Mouse (Mus musculus): ENCODE measurements around the gene Ccnyl1. TPM values are rescaled to one million over a fixed set of nuclear protein-coding genes. Genes with fewer than 3 reads are reported as not detected.

Ccnyl1 gene
- polyA plus RNA-seq (2012; rRNA removed) = 4.4 and 4.8 TPM in 2 replicates

DNA sequence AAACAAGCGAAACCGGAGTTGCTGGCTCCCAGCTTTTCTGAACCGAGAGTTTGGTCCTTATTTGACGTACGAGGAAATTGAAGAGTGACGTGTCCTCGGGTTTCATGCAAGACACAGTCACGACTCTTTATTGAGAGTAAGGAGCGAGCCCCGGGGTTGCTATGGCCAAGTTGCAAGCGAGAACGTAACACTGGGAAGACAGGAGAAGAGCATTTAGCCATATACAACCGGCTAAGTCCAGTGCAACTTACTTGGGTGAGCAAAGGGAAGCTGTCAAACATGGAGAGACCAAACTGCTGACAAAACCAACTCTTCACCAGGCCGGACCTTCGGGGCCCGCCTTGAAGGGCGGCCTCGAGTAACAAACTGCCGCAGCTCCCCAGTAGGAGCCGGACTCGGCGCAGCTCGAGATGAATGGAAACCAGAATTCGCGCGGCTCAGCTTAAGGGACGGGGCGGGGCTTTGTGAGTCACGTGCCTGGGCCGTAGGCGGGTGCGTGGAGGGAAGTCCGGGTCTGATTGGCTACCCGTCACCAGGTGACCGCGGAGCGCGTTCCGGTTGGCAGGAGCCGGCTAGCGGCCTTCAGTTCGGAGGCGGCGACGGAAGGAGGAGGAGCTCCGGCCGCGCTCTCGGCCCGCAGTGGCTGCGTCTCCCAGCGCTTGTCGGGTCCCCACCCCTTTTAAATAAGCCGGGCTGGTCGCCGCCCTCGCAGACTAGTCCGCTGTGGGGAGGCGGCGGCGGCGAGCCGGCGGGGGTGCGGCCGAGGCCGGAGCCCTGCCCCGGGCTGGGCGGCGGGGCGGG is at the start of gene Ccnyl1:
Gene Ccnyl1 (plus strand): TSS at position 243 of the 801 bp plus-strand sequence.

GRCm38 (mm10) chr1:64737502-64738179 is 47.4 kb downstream of the Ccnyl1 start, which contains the start of gene Fzd5:
Gene Fzd5 (minus strand): TSS chr1:64737751.

Other genes with a start within 250 kb of the Ccnyl1 start
- gene Creb1, start 157.8 kb upstream of the Ccnyl1 start, polyA plus RNA-seq (2012; rRNA removed) = 5.4 and 5.7 TPM in 2 replicates
- gene Mettl21a, start 73.2 kb upstream of the Ccnyl1 start, polyA plus RNA-seq (2012; rRNA removed) = 4.0 and 4.3 TPM in 2 replicates
- gene Fzd5, start 47.3 kb downstream of the Ccnyl1 start, polyA plus RNA-seq (2012; rRNA removed) = 3.4 and 3.7 TPM in 2 replicates